Mouse (Mus musculus): ENCODE data around the gene Grsf1.

The Grsf1 gene

GRCm38 (mm10) chr5:88689279-88689938 is 13.4 kb upstream of the Grsf1 start:
- intact Hi-C loops (cut with DNase I), result loop anchor here (10.0 kb wide), 1 partner anchor 75 kb away; the partner anchor contains the start of gene Dck

- intact Hi-C loops (cut with DNase I), result loop anchor here (10.0 kb wide), 1 partner anchor 76 kb away; the partner anchor contains the start of gene Dck
Measured at GRCm38 (mm10) chr5:88688583-88689187, 12.7 kb upstream of the Grsf1 start.

GRCm38 (mm10) chr5:88687996-88688406 is 12.0 kb upstream of the Grsf1 start:
- intact Hi-C loops (cut with DNase I), result loop anchor here (10.0 kb wide), 1 partner anchor 77 kb away; the partner anchor contains the start of gene Dck

- intact Hi-C loops (cut with DNase I), result loop anchor here (10.0 kb wide), 1 partner anchor 79 kb away; the partner anchor contains the start of gene Dck
Measured at GRCm38 (mm10) chr5:88685745-88686299, 9.9 kb upstream of the Grsf1 start.

- intact Hi-C loops (cut with DNase I), result loop anchor here (10.0 kb wide), 1 partner anchor 79 kb away; the partner anchor contains the start of gene Dck
Measured at GRCm38 (mm10) chr5:88685306-88685705, 9.3 kb upstream of the Grsf1 start.

GRCm38 (mm10) chr5:88684226-88684625 is 8.3 kb upstream of the Grsf1 start:
- intact Hi-C loops (cut with DNase I), result loop anchor here (10.0 kb wide), 1 partner anchor 81 kb away; the partner anchor contains the start of gene Dck

DNA sequence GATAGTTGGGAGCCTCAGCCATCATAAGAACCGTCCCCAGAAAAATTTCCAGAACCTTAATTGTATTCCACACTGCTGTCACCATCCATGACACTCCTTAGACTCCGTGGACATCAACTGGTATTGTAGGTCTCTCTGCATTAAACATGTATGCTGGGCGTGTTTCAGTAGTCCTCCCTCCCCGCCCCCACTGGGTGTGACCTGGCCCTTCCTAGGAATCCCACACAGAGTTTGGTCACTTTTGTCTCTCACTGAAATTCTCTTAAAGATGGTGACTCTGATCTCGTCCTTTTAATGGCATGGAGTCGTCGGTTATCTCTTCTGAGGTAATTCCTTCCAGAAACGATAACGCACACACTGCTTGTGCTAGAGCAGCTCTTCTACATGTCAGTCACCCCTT is 7.7 kb upstream of the Grsf1 start:
- intact Hi-C loops (cut with DNase I), result loop anchor here (10.0 kb wide), 1 partner anchor 81 kb away; the partner anchor contains the start of gene Dck

DNA sequence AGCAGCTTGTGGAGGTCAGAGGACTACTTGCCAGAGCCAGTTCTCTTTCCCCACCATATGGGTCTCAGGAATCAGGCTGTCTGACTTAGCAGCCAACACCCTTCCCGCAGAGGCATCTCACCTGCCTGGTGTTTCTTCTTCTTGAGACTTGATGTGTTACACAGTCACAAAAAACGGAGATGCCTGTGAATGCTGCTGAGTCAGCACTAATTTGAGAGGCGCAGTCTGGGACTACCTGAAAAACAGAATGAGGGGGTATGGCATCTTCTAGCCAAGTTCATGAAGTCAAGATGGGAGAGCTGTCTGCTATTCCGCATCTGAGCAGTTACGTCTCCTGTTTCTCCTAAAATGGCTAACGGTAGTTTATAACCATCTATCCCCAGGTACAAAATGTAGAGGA is 4.6 kb upstream of the Grsf1 start:
- intact Hi-C loops (cut with DNase I), result loop anchor here (10.0 kb wide), 1 partner anchor 84 kb away; the partner anchor contains the start of gene Dck

DNA sequence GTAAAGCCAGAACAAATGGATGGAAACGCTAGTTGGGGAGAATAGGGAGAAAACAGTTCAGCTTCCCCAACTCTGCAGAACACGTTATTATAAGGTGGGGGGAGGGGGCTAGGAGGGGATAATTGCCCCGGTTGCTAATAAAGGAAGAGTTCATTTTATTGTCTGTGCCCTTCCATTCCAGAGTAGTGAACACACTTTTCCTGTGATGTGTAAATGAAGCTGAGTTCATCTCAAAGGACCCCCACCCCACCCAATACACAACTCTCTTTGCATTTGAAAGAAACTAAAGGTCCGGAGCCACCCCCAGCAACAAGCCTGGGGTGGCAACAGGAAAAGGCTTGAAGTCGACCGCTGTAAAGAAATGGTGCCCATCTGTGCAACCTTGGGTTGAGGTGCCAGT is 3.4 kb upstream of the Grsf1 start:
- intact Hi-C loops (cut with DNase I), result loop anchor here (10.0 kb wide), 1 partner anchor 45 kb away; the partner anchor contains the start of gene Mob1b

DNA sequence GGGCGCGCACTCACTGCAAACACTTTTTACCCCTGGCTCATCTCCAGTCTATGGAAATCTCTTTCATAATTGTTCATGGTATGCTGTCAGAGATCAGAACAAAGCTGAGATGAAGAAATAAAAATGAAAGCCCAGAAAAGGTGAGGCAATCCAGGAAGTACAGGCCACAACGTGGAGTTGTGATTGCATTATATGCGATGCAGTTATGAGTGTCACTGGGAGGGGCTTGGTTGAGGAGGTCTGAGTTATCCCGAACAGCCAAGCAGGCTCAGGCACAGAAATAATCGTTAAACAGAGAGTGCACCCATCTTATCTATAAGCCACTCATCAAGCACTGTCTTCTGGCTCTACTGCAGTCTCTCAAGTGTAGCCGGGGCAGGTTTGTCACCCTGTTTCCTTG is 3.0 kb upstream of the Grsf1 start:
- intact Hi-C loops (cut with DNase I), result loop anchor here (10.0 kb wide), 1 partner anchor 46 kb away; the partner anchor contains the start of gene Mob1b

GRCm38 (mm10) chr5:88674703-88675442 is 1.1 kb downstream of the Grsf1 start:
- intact Hi-C loops (cut with DNase I), result loop anchor here (10.0 kb wide), 1 partner anchor 50 kb away; the partner anchor contains the start of gene Mob1b

GRCm38 (mm10) chr5:88663875-88664274 is 12.1 kb downstream of the Grsf1 start:
- intact Hi-C loops (cut with DNase I), result loop anchor here (5.0 kb wide), 1 partner anchor 97 kb away; the partner anchor contains the start of gene Rufy3

- intact Hi-C loops (cut with DNase I), result loop anchor here (5.0 kb wide), 1 partner anchor 96 kb away; the partner anchor contains the start of gene Rufy3
Measured at GRCm38 (mm10) chr5:88663151-88663550, 12.8 kb downstream of the Grsf1 start.

DNA sequence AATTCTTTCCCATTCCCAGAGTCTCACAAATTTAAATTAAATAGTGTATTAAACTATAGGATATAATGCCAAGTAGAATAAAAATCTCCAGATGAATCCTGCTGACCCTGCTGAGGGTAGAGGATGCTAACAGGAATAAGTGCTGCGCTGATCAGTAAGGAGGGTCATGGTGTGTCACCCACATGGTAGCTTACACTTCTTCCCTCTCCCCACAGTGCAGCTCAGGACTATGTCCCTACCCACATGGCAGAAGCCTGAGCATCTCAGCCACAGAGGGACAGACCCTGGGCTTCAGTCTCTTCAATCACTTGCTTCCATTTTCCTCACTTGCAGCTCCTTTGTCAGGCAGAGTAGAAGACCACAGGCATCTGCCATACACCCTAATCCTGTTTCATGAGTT is 18.1 kb downstream of the Grsf1 start:
- intact Hi-C loops (cut with DNase I), result no loop called here

GRCm38 (mm10) chr5:88652589-88652988 is 23.4 kb downstream of the Grsf1 start:
- intact Hi-C loops (cut with DNase I), result no loop called here

GRCm38 (mm10) chr5:88649250-88650173 is 26.5 kb downstream of the Grsf1 start:
- intact Hi-C loops (cut with DNase I), result no loop called here

GRCm38 (mm10) chr5:88645405-88645804 is 30.6 kb downstream of the Grsf1 start:
- intact Hi-C loops (cut with DNase I), result no loop called here

DNA sequence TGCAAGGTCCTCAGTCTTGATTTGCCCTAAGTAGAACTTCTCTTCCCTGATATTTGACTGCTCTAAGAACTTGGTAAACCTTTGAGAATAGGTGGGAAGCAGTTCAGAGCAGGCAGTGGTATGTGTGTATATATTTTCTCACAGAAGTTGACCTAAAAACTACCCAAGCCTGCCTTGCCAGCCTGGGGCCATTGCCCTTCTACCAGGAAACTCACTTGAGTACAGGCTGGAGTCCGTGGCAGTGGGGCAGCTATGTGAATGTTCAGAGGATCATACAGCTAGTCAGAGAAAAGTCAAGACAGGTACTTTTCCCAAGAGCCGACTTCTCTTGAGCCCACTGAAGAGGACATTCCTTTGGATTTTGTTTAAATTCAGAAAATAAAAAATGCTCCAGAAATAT is 31.1 kb downstream of the Grsf1 start:
- intact Hi-C loops (cut with DNase I), result no loop called here

DNA sequence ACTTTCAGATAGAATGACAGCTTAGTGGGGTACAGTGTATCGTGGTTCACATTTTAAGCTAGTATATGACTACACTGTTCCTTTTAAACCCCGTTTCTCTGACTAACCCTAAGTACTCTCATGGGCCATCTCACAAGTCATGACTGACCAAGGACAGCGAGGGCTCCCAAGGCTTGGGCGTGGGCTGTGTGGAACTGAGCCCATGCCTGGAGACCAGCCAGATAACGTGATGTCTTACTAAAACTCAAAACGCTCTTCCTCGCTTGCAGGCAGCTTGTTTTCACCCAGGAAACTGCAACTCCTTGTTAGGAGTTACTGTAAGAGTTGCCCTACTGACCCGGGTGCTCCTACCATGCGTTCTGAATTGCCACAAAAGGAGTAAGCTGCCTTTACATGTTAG is 32.5 kb downstream of the Grsf1 start:
- intact Hi-C loops (cut with DNase I), result no loop called here

DNA sequence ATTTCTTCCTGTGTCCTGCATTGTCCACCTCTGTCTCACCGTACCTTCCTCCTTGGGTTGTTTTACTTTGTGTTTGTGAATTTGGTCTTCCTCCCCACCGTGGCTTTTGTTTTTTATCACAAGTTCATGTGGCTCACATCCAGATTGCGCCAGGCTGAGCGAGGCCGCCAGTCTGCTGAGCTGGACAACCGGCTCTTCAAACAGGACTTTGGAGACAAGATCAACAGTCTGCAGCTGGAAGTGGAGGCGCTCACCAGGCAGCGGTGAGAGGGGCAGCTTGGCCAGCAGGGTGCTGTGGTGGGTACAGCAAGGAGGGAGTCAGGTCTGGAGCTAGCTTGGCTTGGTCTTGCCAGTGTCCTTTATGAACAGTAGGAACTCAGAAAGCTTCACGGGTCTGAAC is 33.2 kb downstream of the Grsf1 start:
- intact Hi-C loops (cut with DNase I), result no loop called here

Measured in adrenal gland (tissue).